Mouse (Mus musculus): ENCODE results near the gene Plpp3. TPM values are rescaled to one million over a fixed set of nuclear protein-coding genes. Genes with fewer than 3 reads are reported as not detected.

The Plpp3 gene
- polyA plus RNA-seq, 1 experiment, result 142 TPM

GRCm38 (mm10) chr4:105190826-105191225, 33.7 kb downstream of the Plpp3 start:
- DNase-seq (ENCODE audit: low read depth), result no peak

GRCm38 (mm10) chr4:105191550-105191949, 34.4 kb downstream of the Plpp3 start:
- no peak for DNase-seq (ENCODE audit: low read depth)

GRCm38 (mm10) chr4:105192665-105193064, 35.5 kb downstream of the Plpp3 start:
- DNase-seq (ENCODE audit: low read depth), result no peak

GRCm38 (mm10) chr4:105195256-105195655, 38.1 kb downstream of the Plpp3 start:
- no peak for DNase-seq (ENCODE audit: low read depth)

GRCm38 (mm10) chr4:105196099-105196498, 39.0 kb downstream of the Plpp3 start:
- no peak for DNase-seq (ENCODE audit: low read depth)

- no peak for DNase-seq (ENCODE audit: low read depth)
Observed at GRCm38 (mm10) chr4:105196993-105197765, 40.0 kb downstream of the Plpp3 start.

GRCm38 (mm10) chr4:105198696-105199095, 41.5 kb downstream of the Plpp3 start:
- no peak for DNase-seq (ENCODE audit: low read depth)

GRCm38 (mm10) chr4:105199345-105199744, 42.2 kb downstream of the Plpp3 start:
- no peak for DNase-seq (ENCODE audit: low read depth)

- DNase-seq (ENCODE audit: low read depth), result no peak
Observed at GRCm38 (mm10) chr4:105200624-105201524, 43.7 kb downstream of the Plpp3 start.

- peak; percentile 98 for DNase-seq (ENCODE audit: low read depth)
Observed at GRCm38 (mm10) chr4:105202439-105202838, 45.3 kb downstream of the Plpp3 start.

GRCm38 (mm10) chr4:105203303-105203761, 46.2 kb downstream of the Plpp3 start:
- DNase-seq (ENCODE audit: low read depth), result no peak

GRCm38 (mm10) chr4:105204071-105204470, 46.9 kb downstream of the Plpp3 start:
- DNase-seq (ENCODE audit: low read depth), result no peak

- DNase-seq (ENCODE audit: low read depth), result no peak
Observed at GRCm38 (mm10) chr4:105205045-105205851, 48.1 kb downstream of the Plpp3 start.

GRCm38 (mm10) chr4:105206102-105206501, 49.0 kb downstream of the Plpp3 start:
- no peak for DNase-seq (ENCODE audit: low read depth)

- no peak for DNase-seq (ENCODE audit: low read depth)
Observed at GRCm38 (mm10) chr4:105206995-105207394, 49.8 kb downstream of the Plpp3 start.

GRCm38 (mm10) chr4:105207641-105208040, 50.5 kb downstream of the Plpp3 start:
- no peak for DNase-seq (ENCODE audit: low read depth)

- DNase-seq (ENCODE audit: low read depth), result no peak
Observed at GRCm38 (mm10) chr4:105208977-105209376, 51.8 kb downstream of the Plpp3 start.

GRCm38 (mm10) chr4:105213314-105213713, 56.2 kb downstream of the Plpp3 start:
- DNase-seq (ENCODE audit: low read depth), result no peak

- DNase-seq (ENCODE audit: low read depth), result peak; percentile 85
Observed at GRCm38 (mm10) chr4:105214438-105214837, 57.3 kb downstream of the Plpp3 start.

GRCm38 (mm10) chr4:105215726-105216410, 58.7 kb downstream of the Plpp3 start:
- DNase-seq (ENCODE audit: low read depth), result no peak

- no peak for DNase-seq (ENCODE audit: low read depth)
Observed at GRCm38 (mm10) chr4:105218202-105218601, 61.1 kb downstream of the Plpp3 start.

Data from gonadal fat pad, adult 2 months (tissue).